Mouse (Mus musculus) ES-E14 (cell line): ENCODE measurements around the gene 2310009B15Rik. TPM values are rescaled to one million over a fixed set of nuclear protein-coding genes. Genes with fewer than 3 reads are reported as not detected.
A peak's percentile ranks its signal among the peaks of the same experiment; 100 is the strongest.

Experiments used
- DNase-seq: peaks from one replicate; pipeline ENCODE4 v3.0.0-alpha.2; 2013; ENCODE audit warnings: low read depth, low spot score
- H3K27ac ChIP-seq: 2 replicates; pipeline ENCODE4 v1.5.1; 2012; ENCODE audit warnings: low read depth, mild to moderate bottlenecking, low read length, moderate library complexity, mixed read lengths; ENCODE audit not compliant: poor library complexity, insufficient read depth, severe bottlenecking
- H3K36me3 ChIP-seq: 2 replicates; pipeline ENCODE4 v1.6.1; 2012; ENCODE audit warnings: mild to moderate bottlenecking, low read length, moderate library complexity, mixed read lengths; ENCODE audit not compliant: control insufficient read depth, poor library complexity, insufficient read depth, severe bottlenecking
- H3K4me1 ChIP-seq, 2 experiments: fragments of 150-350 bp in 1 of 2; sonication (generic) in 1 of 2; 2 replicates each; pipeline ENCODE4 v1.6.1; 2012; ENCODE audit warnings: low read length in 2 of 2, mild to moderate bottlenecking in 1 of 2, mixed read lengths in 1 of 2; ENCODE audit not compliant: control insufficient read depth in 2 of 2, insufficient read depth in 2 of 2, poor library complexity in 1 of 2
- H3K4me3 ChIP-seq, 2 experiments: fragments of 150-350 bp in 1 of 2; sonication (generic) in 1 of 2; 2 replicates each; pipeline ENCODE4 v1.5.1; 2012; ENCODE audit warnings: low read length in 2 of 2, low read depth in 1 of 2, mild to moderate bottlenecking in 1 of 2, mixed read lengths in 1 of 2; ENCODE audit not compliant: insufficient read depth in 1 of 2, poor library complexity in 1 of 2, severe bottlenecking in 1 of 2
- H3K9ac ChIP-seq: 2 replicates; pipeline ENCODE4 v1.6.1; 2012; ENCODE audit warnings: low read depth, mild to moderate bottlenecking, low read length, mixed read lengths; ENCODE audit not compliant: poor library complexity, insufficient read depth, severe bottlenecking
- H3K9me3 ChIP-seq: fragments of 150-350 bp; sonication (generic); 2 replicates; pipeline ENCODE4 v1.6.1; 2012; ENCODE audit warnings: low read depth, mild to moderate bottlenecking, low read length; ENCODE audit not compliant: control insufficient read depth, insufficient read depth
- CHD2 ChIP-seq: IDR thresholded peaks from 2 replicates; pipeline ENCODE4 v1.6.1; 2014; ENCODE audit warnings: mild to moderate bottlenecking, low read depth, low read length, inconsistent platforms
- HCFC1 ChIP-seq: IDR thresholded peaks from 2 replicates; pipeline ENCODE4 v1.6.1; 2012; ENCODE audit warnings: low read length, inconsistent platforms, borderline replicate concordance; ENCODE audit not compliant: insufficient read depth
- MAFK ChIP-seq: IDR thresholded peaks from 2 replicates; pipeline ENCODE4 v1.6.1; 2014; ENCODE audit warnings: mild to moderate bottlenecking, low read depth, low read length, inconsistent platforms; ENCODE audit not compliant: insufficient read depth
- ZC3H11A ChIP-seq: IDR thresholded peaks from 2 replicates; pipeline ENCODE4 v1.6.1; 2012; ENCODE audit warnings: low read depth, mild to moderate bottlenecking, inconsistent platforms, low read length, borderline replicate concordance
- ZNF384 ChIP-seq: IDR thresholded peaks from 2 replicates; pipeline ENCODE4 v1.6.1; 2012; ENCODE audit warnings: low read depth, low read length, inconsistent platforms
- in situ Hi-C, 2 experiments: fragments of 600-800 bp; cut with MboI; formaldehyde crosslinking; loops; one replicate each; pipeline ENCODE4 v1.15.1; 2025; ENCODE audit warnings: low sequenced_read_pairs in 2 of 2, inconsistent platforms in 1 of 2; ENCODE audit not compliant: unreplicated experiment in 2 of 2
- total RNA-seq: library from RNA; depleted of rRNA; stranded (reverse); fragments of 300-350 nt; gene quantifications from 2 replicates; pipeline ENCODE4 v1.2.3, GENCODE M21; 2012; rRNA removed

The 2310009B15Rik gene
- total RNA-seq, 1 experiment, result 20.0 TPM

DNA sequence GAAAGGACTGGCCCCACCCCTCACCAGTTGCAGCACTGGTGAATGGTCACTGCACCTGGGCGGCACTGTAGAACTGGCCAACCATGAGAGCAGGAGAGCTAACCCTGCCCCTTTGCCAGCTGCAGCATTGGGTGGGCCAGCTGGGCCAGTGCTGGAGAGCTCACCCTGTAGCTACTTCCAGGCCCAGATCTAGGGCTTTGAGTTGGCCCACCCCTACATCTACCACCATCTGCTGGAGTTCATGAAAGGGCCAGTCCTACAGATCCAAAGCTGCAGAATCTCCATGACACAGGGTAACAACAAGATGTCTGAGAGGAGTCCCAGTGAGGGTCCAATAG, 33.7 kb downstream of the 2310009B15Rik start:
- in situ Hi-C loops, result no loop called here

DNA sequence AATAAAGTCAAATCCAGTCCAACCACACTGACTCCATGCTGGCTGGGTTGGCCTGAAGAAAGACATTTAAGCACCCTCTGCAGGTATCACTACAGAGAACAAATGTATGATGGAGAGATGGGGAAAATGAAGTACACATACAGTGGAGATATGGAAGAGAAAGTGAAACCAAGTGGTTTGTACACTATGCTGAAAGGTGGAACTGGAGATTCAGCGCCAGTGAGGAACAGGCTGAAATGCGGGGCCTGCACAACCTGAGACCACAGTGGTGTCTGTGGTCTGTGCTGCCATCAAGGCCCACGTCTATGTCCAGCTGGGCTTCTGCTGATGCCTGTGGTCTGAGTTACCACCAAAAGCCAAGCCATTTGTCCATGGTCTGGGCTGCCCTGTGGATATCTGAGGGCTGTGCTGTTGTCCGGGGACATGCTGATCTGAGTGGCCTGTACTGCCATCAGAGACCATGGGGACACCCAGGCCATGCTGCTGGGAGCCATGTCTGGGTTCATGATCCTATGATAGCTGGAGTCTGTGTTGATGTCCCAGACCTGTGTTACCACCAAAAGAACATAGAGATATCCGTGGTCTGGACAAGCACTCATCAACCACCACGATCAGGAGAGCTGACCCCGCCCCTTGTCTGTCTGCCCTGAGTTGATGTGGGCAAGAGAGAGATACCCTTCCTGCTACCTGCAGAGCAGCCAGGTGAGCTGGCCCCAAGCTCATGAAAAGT, 34.2 kb downstream of the 2310009B15Rik start:
- in situ Hi-C loops, result no loop called here
- Histone ChIP-seq H3K36me3 (no peaks in the 10 kb centered on the region), H3K9me3 (no peaks in the 10 kb centered on the region), H3K4me1 (no peaks in the 10 kb centered on the region), H3K4me3 (no peak overlapping the region), H3K27ac (peak overlapping the region; percentile 40; the same call in 1 of the 2 replicates), H3K9ac (no peak overlapping the region)
- DNase-seq, result no peak
- TF ChIP-seq HCFC1, result no peak
- no peak for TF ChIP-seq CHD2
- no peak for TF ChIP-seq ZC3H11A
- no peak for TF ChIP-seq ZNF384
- TF ChIP-seq MAFK, result no peak

More for the DNA sequence above, 33.7 kb downstream of the 2310009B15Rik start:
- Histone ChIP-seq H3K4me3 (no peak overlapping the region), H3K4me1 (no peaks in the 10 kb centered on the region), H3K9ac (no peak overlapping the region), H3K9me3 (no peaks in the 10 kb centered on the region), H3K27ac (no peak overlapping the region), H3K36me3 (no peaks in the 10 kb centered on the region)
- TF ChIP-seq ZC3H11A (no peak), ZNF384 (no peak), MAFK (no peak), CHD2 (no peak), HCFC1 (no peak)
- DNase-seq, result no peak

Other genes starting within 250 kb of the 2310009B15Rik start
- 7.5 and 13.3 TPM in 2 replicates for gene Nek7, start 236.7 kb downstream of the 2310009B15Rik start, total RNA-seq
- gene Lhx9, start 8.3 kb downstream of the 2310009B15Rik start, total RNA-seq, result 0.40 TPM in 1 of 2 replicates, not detected in the other
- 17.6 and 18.9 TPM in 2 replicates for gene Dennd1b, start 106.6 kb upstream of the 2310009B15Rik start, total RNA-seq